Mouse (Mus musculus): Measurements from ENCODE around the gene Snx4. TPM values are rescaled to one million over a fixed set of nuclear protein-coding genes. Genes with fewer than 3 reads are reported as not detected.
A peak's percentile ranks its signal among the peaks of the same experiment; 100 is the strongest.

The Snx4 gene
- polyA plus RNA-seq, 1 experiment, result 10.3 TPM

DNA sequence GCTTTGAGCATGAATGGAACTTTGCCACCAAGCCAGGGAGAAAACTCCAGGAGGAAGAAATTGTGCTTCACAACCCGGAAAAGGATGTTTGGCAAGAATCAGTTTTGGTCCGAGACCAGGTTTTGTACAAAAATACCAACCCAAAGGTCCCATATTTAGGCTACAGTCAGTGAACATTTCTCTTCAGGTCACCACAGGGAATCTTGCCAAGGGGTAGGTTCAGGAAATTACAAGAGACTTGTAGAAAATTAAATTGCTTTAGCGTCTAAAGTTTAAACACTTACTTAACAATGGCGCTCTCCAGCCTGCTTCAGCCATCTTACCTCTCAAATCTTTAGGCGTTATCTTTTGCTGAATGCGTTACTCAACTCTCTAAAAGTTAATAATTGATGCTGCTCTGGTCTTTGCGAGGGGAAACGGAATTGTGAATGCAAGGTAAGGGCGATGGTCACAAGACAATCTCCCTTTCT is 556 bp upstream of the Snx4 start:
- peaks cover 5% of the 10 kb centered on the region; the same call in 1 of the 2 replicates for H3K4me1 ChIP-seq (ENCODE audit: control insufficient read depth, insufficient read depth, insufficient read length, low read length)
- H3K36me3 ChIP-seq (ENCODE audit: control insufficient read depth, insufficient read depth, low read length), result no peaks in the 10 kb centered on the region
- WGBS, result under 1% methylated on average over 9 of the region's 9 CpGs
- peak overlapping the region; percentile 95 for H3K4me3 ChIP-seq (ENCODE audit: low read depth, low read length)
- H3K27me3 ChIP-seq (ENCODE audit: control insufficient read depth, insufficient read depth, low read length), result no peaks in the 10 kb centered on the region
- peak overlapping the region; percentile 85 for H3K27ac ChIP-seq (ENCODE audit: insufficient read depth, low read depth, low read length)
- TF ChIP-seq CTCF (IDR thresholded peaks at IDR 0.05; ENCODE audit: extremely low read depth, insufficient read length, insufficient replicate concordance, low read depth, low read length) (no peak), POLR2A (IDR thresholded peaks at IDR 0.05; ENCODE audit: low read depth, low read length) (no peak)

GRCm38 (mm10) chr16:33255601-33256000 is 4.4 kb downstream of the Snx4 start:
- H3K4me1 ChIP-seq (ENCODE audit: control insufficient read depth, insufficient read depth, insufficient read length, low read length), result peaks cover 8% of the 10 kb centered on the region; the same call in 1 of the 2 replicates
- 54% methylated on average over 7 of the region's 7 CpGs for WGBS
- TF ChIP-seq CTCF (IDR thresholded peaks at IDR 0.05; ENCODE audit: extremely low read depth, insufficient read length, insufficient replicate concordance, low read depth, low read length) (no peak), POLR2A (IDR thresholded peaks at IDR 0.05; ENCODE audit: low read depth, low read length) (no peak)
- no peak overlapping the region for H3K27ac ChIP-seq (ENCODE audit: insufficient read depth, low read depth, low read length)
- H3K27me3 ChIP-seq (ENCODE audit: control insufficient read depth, insufficient read depth, low read length), result no peaks in the 10 kb centered on the region
- 0 out of 2 replicates have a peak, but pooled peaks cover 2% of the 10 kb centered on the region for H3K36me3 ChIP-seq (ENCODE audit: control insufficient read depth, insufficient read depth, low read length)
- H3K4me3 ChIP-seq (ENCODE audit: low read depth, low read length), result no peak overlapping the region

DNA sequence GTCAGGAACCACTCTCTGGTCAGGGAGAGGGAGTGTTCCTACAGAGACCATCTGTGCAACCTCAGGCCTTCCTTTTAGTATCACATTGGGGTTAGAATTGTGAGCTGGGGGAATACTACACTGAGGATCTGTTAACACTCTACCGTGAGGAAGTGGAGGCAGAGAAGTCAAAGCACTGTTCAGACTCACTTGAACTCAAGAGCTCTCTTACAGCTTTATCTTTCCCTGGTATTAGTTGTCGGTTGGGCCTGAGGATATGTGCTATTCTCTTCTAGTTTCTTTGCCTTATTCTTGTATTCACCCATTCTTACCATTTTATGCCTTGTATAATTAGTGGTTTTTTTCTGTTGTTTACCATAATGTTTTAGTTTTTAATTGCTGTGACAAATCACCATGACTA is 7.3 kb downstream of the Snx4 start:
- Histone ChIP-seq H3K4me3 (ENCODE audit: low read depth, low read length) (no peak overlapping the region), H3K27ac (ENCODE audit: insufficient read depth, low read depth, low read length) (no peak overlapping the region), H3K27me3 (ENCODE audit: control insufficient read depth, insufficient read depth, low read length) (no peaks in the 10 kb centered on the region), H3K4me1 (ENCODE audit: control insufficient read depth, insufficient read depth, insufficient read length, low read length) (peaks cover 14% of the 10 kb centered on the region; the same call in 1 of the 2 replicates), H3K36me3 (ENCODE audit: control insufficient read depth, insufficient read depth, low read length) (0 out of 2 replicates have a peak, but pooled peaks cover 2% of the 10 kb centered on the region)
- 78% methylated on average over 2 of the region's 2 CpGs for WGBS
- TF ChIP-seq CTCF (IDR thresholded peaks at IDR 0.05; ENCODE audit: extremely low read depth, insufficient read length, insufficient replicate concordance, low read depth, low read length) (no peak), POLR2A (IDR thresholded peaks at IDR 0.05; ENCODE audit: low read depth, low read length) (no peak)

GRCm38 (mm10) chr16:33259824-33260223 is 8.6 kb downstream of the Snx4 start:
- no peak for TF ChIP-seq POLR2A (IDR thresholded peaks at IDR 0.05; ENCODE audit: low read depth, low read length)
- TF ChIP-seq CTCF (IDR thresholded peaks at IDR 0.05; ENCODE audit: extremely low read depth, insufficient read length, insufficient replicate concordance, low read depth, low read length), result no peak
- WGBS, result 85% methylated on average over 3 of the region's 3 CpGs
- Histone ChIP-seq H3K27ac (ENCODE audit: insufficient read depth, low read depth, low read length) (no peak overlapping the region), H3K4me3 (ENCODE audit: low read depth, low read length) (no peak overlapping the region), H3K27me3 (ENCODE audit: control insufficient read depth, insufficient read depth, low read length) (no peaks in the 10 kb centered on the region), H3K36me3 (ENCODE audit: control insufficient read depth, insufficient read depth, low read length) (peaks cover 6% of the 10 kb centered on the region; the same call in 1 of the 2 replicates), H3K4me1 (ENCODE audit: control insufficient read depth, insufficient read depth, insufficient read length, low read length) (peaks cover 11% of the 10 kb centered on the region; the same call in 1 of the 2 replicates)

GRCm38 (mm10) chr16:33260825-33261224 is 9.6 kb downstream of the Snx4 start:
- Histone ChIP-seq H3K27ac (ENCODE audit: insufficient read depth, low read depth, low read length) (no peak overlapping the region), H3K4me3 (ENCODE audit: low read depth, low read length) (no peak overlapping the region)
- 65% methylated on average over 8 of the region's 8 CpGs for WGBS

GRCm38 (mm10) chr16:33261584-33262061 is 10.4 kb downstream of the Snx4 start:
- 14% methylated on average over 2 of the region's 2 CpGs for WGBS
- Histone ChIP-seq H3K36me3 (ENCODE audit: control insufficient read depth, insufficient read depth, low read length) (peaks cover 14% of the 10 kb centered on the region), H3K27me3 (ENCODE audit: control insufficient read depth, insufficient read depth, low read length) (no peaks in the 10 kb centered on the region), H3K4me1 (ENCODE audit: control insufficient read depth, insufficient read depth, insufficient read length, low read length) (peaks cover 9% of the 10 kb centered on the region; the same call in 1 of the 2 replicates), H3K27ac (ENCODE audit: insufficient read depth, low read depth, low read length) (no peak overlapping the region), H3K4me3 (ENCODE audit: low read depth, low read length) (no peak overlapping the region)
- no peak for TF ChIP-seq CTCF (IDR thresholded peaks at IDR 0.05; ENCODE audit: extremely low read depth, insufficient read length, insufficient replicate concordance, low read depth, low read length)
- no peak for TF ChIP-seq POLR2A (IDR thresholded peaks at IDR 0.05; ENCODE audit: low read depth, low read length)

More at GRCm38 (mm10) chr16:33260825-33261224, 9.6 kb downstream of the Snx4 start:
- TF ChIP-seq POLR2A (IDR thresholded peaks at IDR 0.05; ENCODE audit: low read depth, low read length) (no peak), CTCF (IDR thresholded peaks at IDR 0.05; ENCODE audit: extremely low read depth, insufficient read length, insufficient replicate concordance, low read depth, low read length) (no peak)
- Histone ChIP-seq H3K4me1 (ENCODE audit: control insufficient read depth, insufficient read depth, insufficient read length, low read length) (peaks cover 10% of the 10 kb centered on the region; the same call in 1 of the 2 replicates), H3K27me3 (ENCODE audit: control insufficient read depth, insufficient read depth, low read length) (no peaks in the 10 kb centered on the region), H3K36me3 (ENCODE audit: control insufficient read depth, insufficient read depth, low read length) (peaks cover 11% of the 10 kb centered on the region)

GRCm38 (mm10) chr16:33262096-33262495 is 10.9 kb downstream of the Snx4 start:
- WGBS, result 45% methylated on average over 1 of the region's 1 CpGs
- no peak overlapping the region for H3K27ac ChIP-seq (ENCODE audit: insufficient read depth, low read depth, low read length)

More at GRCm38 (mm10) chr16:33262096-33262495, 10.9 kb downstream of the Snx4 start:
- Histone ChIP-seq H3K4me3 (ENCODE audit: low read depth, low read length) (no peak overlapping the region), H3K4me1 (ENCODE audit: control insufficient read depth, insufficient read depth, insufficient read length, low read length) (peaks cover 9% of the 10 kb centered on the region; the same call in 1 of the 2 replicates), H3K36me3 (ENCODE audit: control insufficient read depth, insufficient read depth, low read length) (peaks cover 16% of the 10 kb centered on the region), H3K27me3 (ENCODE audit: control insufficient read depth, insufficient read depth, low read length) (no peaks in the 10 kb centered on the region)
- TF ChIP-seq POLR2A (IDR thresholded peaks at IDR 0.05; ENCODE audit: low read depth, low read length) (no peak), CTCF (IDR thresholded peaks at IDR 0.05; ENCODE audit: extremely low read depth, insufficient read length, insufficient replicate concordance, low read depth, low read length) (no peak)
